Comparison of ENCODE assay signal across 7 mouse cellular contexts in genomic region chr5:33954354-33954753, GRCm38 (mm10). TPM values are rescaled to one million over a fixed set of nuclear protein-coding genes. Genes with fewer than 3 reads are reported as not detected.
DNase-seq lines count a peak whose midpoint lies in the region; ATAC-seq and TF ChIP-seq lines count a peak whose summit lies in the region.

No protein-coding gene starts in this region.

- peak; percentile 78 for ATAC-seq in cerebellum, adult (ENCODE audit: insufficient number of reproducible peaks, low FRiP score, low TSS enrichment)
- ATAC-seq in forebrain, postnatal 0 days = peak; percentile 97
- peak; percentile 77; the same call in 1 of the 2 replicates for ATAC-seq in midbrain, embryonic 14.5 days (ENCODE audit: low FRiP score, low TSS enrichment)

- peak overlapping the region; percentile 29 for H3K4me3 ChIP-seq in forebrain, postnatal 0 days (ENCODE audit: low read depth, low read length)
- H3K4me3 ChIP-seq in hindbrain, embryonic 10.5 days = no peak overlapping the region
- H3K4me3 ChIP-seq in midbrain, embryonic 14.5 days (replicated peaks; ENCODE audit: low read depth, low read length) = peak overlapping the region; percentile 15

- H3K4me1 ChIP-seq in forebrain, postnatal 0 days (ENCODE audit: insufficient read depth) = no peaks in the 10 kb centered on the region
- H3K4me1 ChIP-seq in hindbrain, embryonic 10.5 days (replicated peaks) = no peaks in the 10 kb centered on the region
- no peaks in the 10 kb centered on the region for H3K4me1 ChIP-seq in midbrain, embryonic 14.5 days (ENCODE audit: control insufficient read depth, insufficient read depth, low read length)

- no peaks in the 10 kb centered on the region for H3K36me3 ChIP-seq in forebrain, postnatal 0 days (ENCODE audit: insufficient read depth)
- H3K36me3 ChIP-seq in hindbrain, embryonic 10.5 days = no peaks in the 10 kb centered on the region
- no peaks in the 10 kb centered on the region for H3K36me3 ChIP-seq in midbrain, embryonic 14.5 days (ENCODE audit: control insufficient read depth, insufficient read depth, low read length)

- peak; percentile 94 for TF ChIP-seq CTCF in forebrain, postnatal 0 days (IDR thresholded peaks at IDR 0.05; ENCODE audit: low read depth)

- H3K27me3 ChIP-seq in forebrain, postnatal 0 days (ENCODE audit: insufficient read depth, low read length) = no peaks in the 10 kb centered on the region
- no peaks in the 10 kb centered on the region for H3K27me3 ChIP-seq in hindbrain, embryonic 10.5 days (ENCODE audit: insufficient read depth, poor library complexity, severe bottlenecking)
- H3K27me3 ChIP-seq in midbrain, embryonic 14.5 days (ENCODE audit: control insufficient read depth, insufficient read depth, low read length) = no peaks in the 10 kb centered on the region

- 0 out of 2 replicates have a peak overlapping the region, but pooled peaks have one; percentile 21 for H3K27ac ChIP-seq in forebrain, postnatal 0 days (ENCODE audit: low read depth, low read length)
- H3K27ac ChIP-seq in hindbrain, embryonic 10.5 days = no peak overlapping the region
- no peak overlapping the region for H3K27ac ChIP-seq in midbrain, embryonic 14.5 days (replicated peaks; ENCODE audit: low read depth, low read length)

- H3K9me3 ChIP-seq in forebrain, postnatal 0 days (ENCODE audit: low read length) = no peaks in the 10 kb centered on the region
- H3K9me3 ChIP-seq in hindbrain, embryonic 10.5 days = peaks cover 32% of the 10 kb centered on the region
- no peaks in the 10 kb centered on the region; the same call in 1 of the 2 replicates for H3K9me3 ChIP-seq in midbrain, embryonic 14.5 days (ENCODE audit: control insufficient read depth, low read length)

- WGBS in forebrain, postnatal 0 days = 23% methylated on average over 10 of the region's 10 CpGs
- 39% methylated on average over 10 of the region's 10 CpGs for WGBS in hindbrain, embryonic 10.5 days
- WGBS in midbrain, embryonic 14.5 days = 27% methylated on average over 10 of the region's 10 CpGs

- DNase-seq in NIH3T3 (ENCODE audit: low read depth) = peak; percentile 55
- DNase-seq in forebrain, postnatal 0 days = peak; percentile 90
- DNase-seq in hindbrain, embryonic 10.5 days (ENCODE audit: low spot score) = peak; percentile 69
- DNase-seq in left cerebral cortex, adult 9 months (ENCODE audit: low spot score in 2 of 2) = peak; percentile 50 to 89
- DNase-seq in midbrain, embryonic 14.5 days = peak; percentile 85
- DNase-seq in spleen, adult 18-20 months = peak; percentile 52 to 74

- H3K9ac ChIP-seq in forebrain, postnatal 0 days = peak overlapping the region; percentile 45
- H3K9ac ChIP-seq in midbrain, embryonic 14.5 days (replicated peaks; ENCODE audit: low read length) = no peak overlapping the region

- H3K4me2 ChIP-seq in forebrain, postnatal 0 days (ENCODE audit: low read depth) = peak overlapping the region; percentile 31
- H3K4me2 ChIP-seq in midbrain, embryonic 14.5 days (ENCODE audit: low read length) = peak overlapping the region; percentile 27

RNA-seq across cellular contexts. Expression of gene Nelfa, which starts 18.1 kb away (rescaled TPM):
- total RNA-seq in forebrain, postnatal 0 days (2014; rRNA removed) = 23.2 and 28.5 TPM in 2 replicates
- polyA plus RNA-seq in forebrain, postnatal 0 days (2015; fragmentation: Nextera tagmentation; extraction: Ambion mirVana) = 28.9 and 32.6 TPM in 2 replicates
- 75.4 and 84.1 TPM in 2 replicates for polyA plus RNA-seq in hindbrain, embryonic 10.5 days (2016; fragmentation: Nextera tagmentation; extraction: Ambion mirVana)
- polyA plus RNA-seq in midbrain, embryonic 14.5 days (2014; fragmentation: Nextera tagmentation; extraction: Ambion mirVana) = 37.6 and 41.4 TPM in 2 replicates

RNA-seq across cellular contexts. Expression of gene Gm1673, which starts 28.9 kb away (rescaled TPM):
- total RNA-seq in forebrain, postnatal 0 days (2014; rRNA removed) = 539 and 762 TPM in 2 replicates
- polyA plus RNA-seq in forebrain, postnatal 0 days (2015; fragmentation: Nextera tagmentation; extraction: Ambion mirVana) = 747 and 963 TPM in 2 replicates
- polyA plus RNA-seq in hindbrain, embryonic 10.5 days (2016; fragmentation: Nextera tagmentation; extraction: Ambion mirVana) = 258 and 370 TPM in 2 replicates
- 456 and 786 TPM in 2 replicates for polyA plus RNA-seq in midbrain, embryonic 14.5 days (2014; fragmentation: Nextera tagmentation; extraction: Ambion mirVana)

RNA-seq across cellular contexts. Expression of gene Nat8l, which starts 41.4 kb away (rescaled TPM):
- 28.1 and 31.8 TPM in 2 replicates for total RNA-seq in forebrain, postnatal 0 days (2014; rRNA removed)
- polyA plus RNA-seq in forebrain, postnatal 0 days (2015; fragmentation: Nextera tagmentation; extraction: Ambion mirVana) = 4.3 and 4.9 TPM in 2 replicates
- polyA plus RNA-seq in hindbrain, embryonic 10.5 days (2016; fragmentation: Nextera tagmentation; extraction: Ambion mirVana) = 1.6 and 1.7 TPM in 2 replicates
- polyA plus RNA-seq in midbrain, embryonic 14.5 days (2014; fragmentation: Nextera tagmentation; extraction: Ambion mirVana) = 3.2 and 4.8 TPM in 2 replicates
